Mouse (Mus musculus) spleen, adult 2 months (tissue): ENCODE measurements at regions not wholly inside any gene's neighbourhood (a gene's known extent, or its start where the extent isn't known, plus 50 kb on each side); places are given as distances from the start of the nearest gene placed in this dataset.

Experiments
- CTCF ChIP-seq: fragments of 200-500 bp; IDR thresholded peaks from 2 replicates; pipeline ENCODE4 v1.5.1; 2011; ENCODE audit warnings: mild to moderate bottlenecking, inconsistent platforms; ENCODE audit not compliant: insufficient read depth, insufficient read length, insufficient replicate concordance; ENCODE audit errors: extremely low read depth
- POLR2A ChIP-seq: fragments of 200-500 bp; IDR thresholded peaks from 2 replicates; pipeline ENCODE4 v1.6.1; 2011; ENCODE audit warnings: low read depth, low read length, inconsistent platforms

- TF ChIP-seq CTCF, result no peak
- TF ChIP-seq POLR2A, result no peak
These were observed 204.2 kb downstream of the Rybp start for GRCm38 (mm10) chr6:100083127-100083526.
